Mouse (Mus musculus) lung, postnatal 0 days (tissue): ENCODE data around the gene Npm3.

Experiments
- CTCF ChIP-seq: IDR thresholded peaks from 2 replicates; pipeline ENCODE4 v1.5.1; 2016; ENCODE audit warnings: antibody characterized with exemption, mild to moderate bottlenecking
- EP300 ChIP-seq: IDR thresholded peaks from 2 replicates; pipeline ENCODE4 v1.6.1; 2016; ENCODE audit warnings: antibody characterized with exemption, mild to moderate bottlenecking, control low read depth

- TF ChIP-seq CTCF (no peak), EP300 (no peak)
These were observed 12.6 kb downstream of the Npm3 start for GRCm38 (mm10) chr19:45736855-45737207.
